Mouse (Mus musculus) kidney, embryonic 16.5 days (tissue): Measurements from ENCODE around the gene Med26. TPM values are rescaled to one million over a fixed set of nuclear protein-coding genes. Genes with fewer than 3 reads are reported as not detected.

Source experiments
- ATAC-seq: fragments of 200-750 bp; cut with Nextera tagmentation; 2 replicates; pipeline ENCODE4 v1.8.0; 2017; ENCODE audit warnings: moderate TSS enrichment; ENCODE audit not compliant: low FRiP score, low TSS enrichment
- H3K27ac ChIP-seq: fragments of 300-500 bp; sonication (generic); 2 replicates; pipeline ENCODE4 v1.5.1; 2014; ENCODE audit warnings: low read length
- H3K27me3 ChIP-seq: fragments of 300-500 bp; sonication (generic); 2 replicates; pipeline ENCODE4 v1.6.1; 2014; ENCODE audit warnings: low read length, control low read depth, mixed read lengths; ENCODE audit not compliant: insufficient read depth
- H3K36me3 ChIP-seq: fragments of 300-500 bp; sonication (generic); 2 replicates; pipeline ENCODE4 v1.6.1; 2014; ENCODE audit warnings: low read length, control low read depth, mixed read lengths; ENCODE audit not compliant: insufficient read depth
- H3K4me1 ChIP-seq: fragments of 300-500 bp; sonication (generic); 2 replicates; pipeline ENCODE4 v1.6.1; 2014; ENCODE audit warnings: low read length, control low read depth, mixed read lengths; ENCODE audit not compliant: insufficient read depth
- H3K4me2 ChIP-seq: fragments of 300-500 bp; sonication (generic); replicated peaks from 2 replicates; pipeline ENCODE4 v1.6.1; 2014; ENCODE audit warnings: low read depth, low read length
- H3K4me3 ChIP-seq: fragments of 300-500 bp; sonication (generic); 2 replicates; pipeline ENCODE4 v1.5.1; 2014; ENCODE audit warnings: mild to moderate bottlenecking, low read length
- H3K9ac ChIP-seq: fragments of 300-500 bp; sonication (generic); replicated peaks from 2 replicates; pipeline ENCODE4 v1.6.1; 2014; ENCODE audit warnings: low read length
- H3K9me3 ChIP-seq: fragments of 300-500 bp; sonication (generic); 2 replicates; pipeline ENCODE4 v1.6.1; 2016; ENCODE audit warnings: low read length, control low read depth
- WGBS: fragments of 180-500 bp; shearing (Covaris S2); extraction: QIAGEN DNeasy Blood & Tissue Kit; methylation state at CpG from one replicate; pipeline ENCODE4 v1.1.7; 2014; 5-methylcytosine and 5-hydroxymethylcytosine counted together
- polyA plus RNA-seq: library from polyadenylated mRNA; unstranded; fragments of >200 nt; fragmentation: Nextera tagmentation; extraction: Ambion mirVana; gene quantifications from 2 replicates; pipeline ENCODE4 v1.2.1, GENCODE M21; 2015

The Med26 gene
- polyA plus RNA-seq, 1 experiment from 2014 or later: 18.9 TPM

DNA sequence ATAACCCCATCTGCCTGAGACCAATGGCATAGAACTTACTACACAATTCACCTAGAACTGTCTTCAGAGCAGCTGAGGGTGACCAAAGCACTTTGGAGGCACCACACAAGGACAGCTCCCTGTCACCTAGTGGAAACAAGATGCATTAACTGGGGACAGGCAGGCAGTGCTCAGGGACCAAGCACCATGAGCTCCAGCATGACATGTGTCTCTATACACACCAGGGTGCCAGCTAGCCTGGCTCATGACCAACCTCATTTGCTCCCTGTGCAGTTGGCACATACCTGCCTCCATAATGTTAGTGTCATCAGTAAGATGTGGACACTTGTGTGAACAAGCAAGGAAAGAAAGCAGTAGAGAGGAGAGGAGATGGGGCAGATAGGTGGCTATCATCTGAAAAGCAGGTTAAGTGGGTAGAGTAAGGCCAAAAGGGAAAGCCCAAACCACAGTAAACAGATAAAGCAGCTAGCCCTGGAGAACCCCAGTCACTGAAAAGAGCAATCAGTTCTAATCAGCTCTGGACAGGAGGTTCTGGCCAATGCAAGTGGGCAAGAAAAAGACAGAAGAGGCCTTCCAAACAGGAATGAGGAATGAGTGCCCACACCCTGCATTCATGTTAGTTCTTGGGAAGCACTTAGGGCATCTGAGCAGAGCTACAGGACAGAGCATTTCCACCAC, 43.3 kb downstream of the Med26 start:
- H3K36me3 ChIP-seq: peaks cover 13% of the 10 kb centered on the region; the same call in 1 of the 2 replicates
- H3K27me3 ChIP-seq: no peaks in the 10 kb centered on the region
- no peak overlapping the region for H3K4me3 ChIP-seq
- no peak overlapping the region for H3K9ac ChIP-seq
- no peaks in the 10 kb centered on the region for H3K4me1 ChIP-seq
- no peak for ATAC-seq
- no peaks in the 10 kb centered on the region for H3K9me3 ChIP-seq
- H3K27ac ChIP-seq: no peak overlapping the region
- H3K4me2 ChIP-seq: no peak overlapping the region

DNA sequence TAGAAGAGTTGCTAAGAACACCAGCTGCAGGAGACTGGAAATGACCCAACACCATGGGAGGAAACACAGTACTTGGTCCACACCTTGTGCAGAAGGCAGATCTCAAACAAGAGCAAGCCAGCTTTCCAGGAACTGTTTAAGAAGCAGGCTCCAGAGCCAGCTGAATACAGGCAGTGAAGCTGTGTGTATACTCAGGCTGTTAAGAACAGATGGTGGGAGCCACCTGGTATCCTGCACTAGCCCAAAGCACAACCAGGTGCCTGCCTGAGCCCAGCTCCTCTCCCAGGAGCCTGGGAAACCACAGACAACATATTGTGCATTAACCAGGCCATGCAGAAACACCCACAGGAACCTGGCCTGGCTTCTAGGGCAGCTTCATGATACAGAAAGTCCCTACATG, 43.9 kb downstream of the Med26 start:
- ATAC-seq: no peak
- peaks cover 13% of the 10 kb centered on the region; the same call in 1 of the 2 replicates for H3K36me3 ChIP-seq

DNA sequence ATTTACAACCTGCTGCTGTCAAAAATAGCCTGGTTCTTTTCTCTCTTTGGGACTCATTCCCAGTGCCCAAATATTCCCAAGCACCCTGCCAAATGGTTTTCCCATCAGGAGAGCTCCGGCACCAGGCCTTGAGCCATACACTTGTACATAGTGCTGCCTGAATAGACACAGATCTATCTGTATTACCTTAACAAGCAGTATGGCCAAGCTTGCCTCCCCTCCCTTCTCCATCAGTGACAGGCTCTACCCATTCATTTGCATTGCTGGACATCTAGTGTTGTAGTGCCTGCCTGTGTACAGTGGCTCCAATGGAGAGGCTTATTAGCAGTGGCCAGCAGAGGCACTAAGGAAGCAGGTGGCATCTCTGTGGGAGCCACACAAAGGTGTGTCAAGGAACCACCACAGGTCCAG, 47.5 kb downstream of the Med26 start:
- Histone ChIP-seq H3K27ac (no peak overlapping the region), H3K36me3 (peaks cover 29% of the 10 kb centered on the region), H3K4me1 (no peaks in the 10 kb centered on the region), H3K9me3 (no peaks in the 10 kb centered on the region), H3K9ac (no peak overlapping the region), H3K4me2 (no peak overlapping the region), H3K4me3 (no peak overlapping the region), H3K27me3 (no peaks in the 10 kb centered on the region)
- 92% methylated on average over 1 of the region's 1 CpGs for WGBS
- ATAC-seq: no peak

More for the DNA sequence above, 43.9 kb downstream of the Med26 start:
- Histone ChIP-seq H3K9ac (no peak overlapping the region), H3K9me3 (no peaks in the 10 kb centered on the region), H3K27ac (no peak overlapping the region), H3K27me3 (no peaks in the 10 kb centered on the region), H3K4me1 (no peaks in the 10 kb centered on the region), H3K4me3 (no peak overlapping the region), H3K4me2 (no peak overlapping the region)

DNA sequence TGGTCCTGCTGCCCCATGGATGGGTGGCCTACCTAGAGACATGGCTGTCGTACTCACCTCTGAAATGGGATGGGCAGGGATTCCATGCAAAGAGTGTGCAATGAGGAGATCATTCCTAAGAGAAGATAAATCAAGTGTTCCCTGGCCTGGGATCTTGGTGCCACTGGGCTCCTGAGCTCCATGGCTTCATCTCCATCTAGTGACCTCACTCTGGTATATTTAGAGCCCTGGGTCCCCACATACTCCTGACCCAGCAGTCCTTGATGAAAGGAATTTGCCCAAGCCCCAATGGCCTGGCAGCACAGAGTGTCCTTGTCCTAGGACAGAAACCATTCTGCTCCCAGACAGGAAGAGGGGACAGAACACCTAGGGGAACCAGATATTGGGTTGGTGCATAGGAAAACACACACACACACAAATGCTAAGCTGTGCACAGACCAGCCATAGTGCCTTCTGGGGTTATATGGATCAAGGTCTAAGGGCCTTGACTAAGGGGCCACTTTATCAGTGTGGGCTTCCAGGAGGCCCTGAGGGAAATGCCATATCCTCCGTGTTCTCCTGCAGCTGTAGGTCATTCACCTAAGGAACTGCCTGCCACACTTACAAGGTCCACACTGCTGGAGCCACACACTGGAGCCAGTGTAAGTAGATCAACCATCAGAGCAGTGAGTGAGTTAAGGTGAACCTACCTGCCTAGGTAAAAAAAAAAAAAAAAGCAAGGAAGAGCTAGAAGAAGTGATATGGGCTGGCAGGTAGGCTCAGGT, 48.4 kb downstream of the Med26 start:
- H3K4me1 ChIP-seq: no peaks in the 10 kb centered on the region
- H3K36me3 ChIP-seq: peaks cover 37% of the 10 kb centered on the region
- H3K4me2 ChIP-seq: no peak overlapping the region
- H3K27ac ChIP-seq: no peak overlapping the region
- no peak overlapping the region for H3K4me3 ChIP-seq
- no peaks in the 10 kb centered on the region for H3K27me3 ChIP-seq
- no peaks in the 10 kb centered on the region for H3K9me3 ChIP-seq
- H3K9ac ChIP-seq: no peak overlapping the region
- ATAC-seq: no peak
- WGBS: 91% methylated on average over 2 of the region's 2 CpGs

- WGBS: 89% methylated on average over 4 of the region's 4 CpGs
- ATAC-seq: no peak
- H3K4me1 ChIP-seq: peaks cover 7% of the 10 kb centered on the region
- no peak overlapping the region for H3K27ac ChIP-seq
- no peak overlapping the region for H3K4me3 ChIP-seq
- no peak overlapping the region for H3K4me2 ChIP-seq
- H3K9ac ChIP-seq: no peak overlapping the region
- H3K36me3 ChIP-seq: peaks cover 32% of the 10 kb centered on the region
- H3K27me3 ChIP-seq: no peaks in the 10 kb centered on the region
- no peaks in the 10 kb centered on the region for H3K9me3 ChIP-seq
These were observed 49.5 kb downstream of the Med26 start for GRCm38 (mm10) chr8:72498527-72498926.

GRCm38 (mm10) chr8:72497911-72498310, 50.2 kb downstream of the Med26 start:
- Histone ChIP-seq H3K27ac (no peak overlapping the region), H3K4me3 (no peak overlapping the region), H3K9ac (no peak overlapping the region), H3K4me2 (no peak overlapping the region), H3K4me1 (peaks cover 12% of the 10 kb centered on the region), H3K36me3 (peaks cover 31% of the 10 kb centered on the region), H3K9me3 (no peaks in the 10 kb centered on the region), H3K27me3 (no peaks in the 10 kb centered on the region)
- WGBS: 64% methylated on average over 1 of the region's 1 CpGs
- ATAC-seq: no peak

DNA sequence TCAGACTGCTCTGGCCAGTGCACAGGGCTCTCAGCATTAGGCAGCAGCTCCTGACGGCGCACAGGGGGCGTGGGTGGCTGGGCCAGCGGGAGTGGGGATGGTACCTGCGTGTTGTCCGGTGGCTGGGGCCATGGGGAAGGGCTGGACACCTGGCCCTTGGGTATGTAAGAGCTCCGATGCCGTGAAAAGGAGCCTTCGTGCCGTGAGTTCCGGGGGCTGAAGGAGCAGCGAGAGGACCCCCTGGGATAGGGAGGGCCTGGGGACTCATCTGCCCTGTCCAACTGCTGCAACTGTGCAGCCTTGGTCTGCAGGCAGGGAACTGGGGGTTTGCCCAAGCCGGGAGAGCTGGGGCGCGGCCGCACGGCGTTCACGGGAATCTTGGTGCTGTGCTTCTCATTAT, 51.9 kb downstream of the Med26 start:
- Histone ChIP-seq H3K4me3 (no peak overlapping the region), H3K27ac (no peak overlapping the region), H3K9ac (no peak overlapping the region), H3K4me1 (peaks cover 17% of the 10 kb centered on the region), H3K36me3 (peaks cover 24% of the 10 kb centered on the region), H3K27me3 (no peaks in the 10 kb centered on the region), H3K4me2 (no peak overlapping the region), H3K9me3 (no peaks in the 10 kb centered on the region)
- no peak for ATAC-seq
- WGBS: 91% methylated on average over 19 of the region's 19 CpGs

DNA sequence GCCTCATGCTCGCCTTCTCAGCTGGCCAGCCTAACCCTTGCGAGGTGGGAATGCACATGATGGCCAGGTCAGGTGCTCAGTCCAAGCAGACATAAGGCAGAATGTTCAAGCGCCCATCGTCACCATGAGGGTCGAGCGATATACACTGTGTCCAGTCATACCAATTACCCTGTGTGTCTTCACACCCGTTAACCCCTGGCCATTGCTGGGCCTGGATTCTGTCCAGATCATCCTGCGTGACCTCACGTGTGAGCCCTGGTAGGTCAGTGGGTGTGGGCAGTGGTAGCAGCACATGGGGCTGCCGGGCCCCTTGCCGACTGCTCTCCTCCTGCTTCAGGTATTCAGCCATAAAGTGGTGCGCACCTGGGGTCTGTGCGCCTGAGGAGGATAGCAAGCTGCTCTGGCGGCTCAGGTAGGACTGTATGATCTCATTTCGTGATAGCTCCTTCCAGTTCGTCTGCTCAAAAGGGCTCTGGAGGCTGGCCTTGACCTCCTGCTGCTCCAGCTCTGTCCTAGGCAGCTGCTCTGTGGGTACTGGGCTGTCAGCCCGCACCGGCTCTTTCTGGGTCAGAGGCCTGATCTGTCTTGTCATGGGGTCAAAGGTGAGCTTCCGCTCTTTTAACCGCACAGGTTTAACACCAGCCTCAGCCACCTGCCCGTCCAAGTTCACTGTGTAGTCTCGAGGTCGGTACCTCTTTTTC, 52.5 kb downstream of the Med26 start:
- no peak overlapping the region for H3K9ac ChIP-seq
- H3K9me3 ChIP-seq: no peaks in the 10 kb centered on the region
- WGBS: 87% methylated on average over 23 of the region's 23 CpGs
- H3K27ac ChIP-seq: no peak overlapping the region
- no peak for ATAC-seq
- no peak overlapping the region for H3K4me2 ChIP-seq
- no peak overlapping the region for H3K4me3 ChIP-seq
- peaks cover 24% of the 10 kb centered on the region for H3K36me3 ChIP-seq
- no peaks in the 10 kb centered on the region for H3K27me3 ChIP-seq
- peaks cover 20% of the 10 kb centered on the region for H3K4me1 ChIP-seq

GRCm38 (mm10) chr8:72493381-72493780, 54.7 kb downstream of the Med26 start:
- 12% methylated on average over 8 of the region's 8 CpGs for WGBS
- Histone ChIP-seq H3K27ac (peak overlapping the region; percentile 76), H3K36me3 (peaks cover 31% of the 10 kb centered on the region), H3K9ac (peak overlapping the region; percentile 77), H3K9me3 (no peaks in the 10 kb centered on the region), H3K27me3 (no peaks in the 10 kb centered on the region), H3K4me2 (peak overlapping the region; percentile 69), H3K4me3 (peak overlapping the region; percentile 94), H3K4me1 (peaks cover 20% of the 10 kb centered on the region)
- no peak for ATAC-seq
